Mouse (Mus musculus): ENCODE measurements around the gene Dek. TPM values are rescaled to one million over a fixed set of nuclear protein-coding genes. Genes with fewer than 3 reads are reported as not detected.

The Dek gene
- polyA plus RNA-seq, 1 experiment from 2014 or later = 119 TPM

DNA sequence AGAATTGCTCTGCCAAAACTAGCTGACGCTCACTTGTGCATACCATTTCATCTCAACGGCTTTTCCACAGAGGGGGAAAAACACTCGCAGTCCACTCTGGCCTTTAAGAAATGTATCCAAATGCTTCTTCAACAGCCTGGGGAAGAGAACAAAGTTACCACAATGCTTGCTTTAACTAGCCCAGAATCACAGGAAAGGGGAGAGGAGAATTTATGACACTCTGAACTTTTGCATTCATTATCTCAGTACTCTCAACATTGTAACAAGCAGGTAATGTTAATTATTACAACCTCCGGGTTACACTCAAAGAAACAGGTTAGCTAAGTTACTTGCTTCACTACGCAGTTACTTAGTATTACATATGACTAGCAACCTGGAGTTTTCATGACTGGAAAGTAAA is 65.9 kb downstream of the Dek start:
- Histone ChIP-seq H3K9ac (ENCODE audit: low read length) (no peak overlapping the region), H3K36me3 (ENCODE audit: control insufficient read depth, insufficient read depth, low read length) (0 out of 2 replicates have a peak, but pooled peaks cover 3% of the 10 kb centered on the region), H3K4me2 (ENCODE audit: low read length) (no peak overlapping the region), H3K9me3 (replicated peaks; ENCODE audit: control insufficient read depth, low read length) (no peaks in the 10 kb centered on the region), H3K4me1 (ENCODE audit: control insufficient read depth, insufficient read depth, low read length) (peaks cover 10% of the 10 kb centered on the region), H3K4me3 (ENCODE audit: low read depth, low read length) (no peak overlapping the region), H3K27ac (ENCODE audit: low read depth, low read length) (no peak overlapping the region), H3K27me3 (replicated peaks; ENCODE audit: control insufficient read depth, insufficient read depth, low read length) (no peaks in the 10 kb centered on the region)
- WGBS = 93% methylated on average over 5 of the region's 5 CpGs
- DNase-seq (ENCODE audit: low spot score) (no peak), ATAC-seq (no peak)

DNA sequence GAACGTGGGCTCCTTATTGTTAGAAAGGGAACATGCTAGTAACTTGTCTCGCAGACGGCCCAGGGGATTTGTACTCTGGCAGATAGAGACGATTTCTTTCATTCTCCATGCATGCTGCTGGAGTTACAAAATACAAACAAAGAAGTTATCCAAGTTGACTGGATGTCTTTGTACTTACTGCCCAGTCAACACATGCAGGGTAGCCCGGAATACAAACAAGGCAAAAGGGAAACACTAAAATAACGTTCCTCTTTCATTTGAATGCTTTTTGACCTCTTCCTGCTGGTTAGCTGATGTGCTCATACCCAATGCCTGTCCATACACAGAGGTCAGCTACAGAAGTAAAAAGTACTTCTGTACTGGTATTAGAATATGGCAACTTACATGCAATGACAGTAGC is 68.1 kb downstream of the Dek start:
- Histone ChIP-seq H3K36me3 (ENCODE audit: control insufficient read depth, insufficient read depth, low read length) (0 out of 2 replicates have a peak, but pooled peaks cover 3% of the 10 kb centered on the region), H3K9ac (ENCODE audit: low read length) (no peak overlapping the region), H3K27me3 (replicated peaks; ENCODE audit: control insufficient read depth, insufficient read depth, low read length) (no peaks in the 10 kb centered on the region), H3K27ac (ENCODE audit: low read depth, low read length) (no peak overlapping the region), H3K4me2 (ENCODE audit: low read length) (no peak overlapping the region), H3K4me3 (ENCODE audit: low read depth, low read length) (no peak overlapping the region), H3K4me1 (ENCODE audit: control insufficient read depth, insufficient read depth, low read length) (peaks cover 5% of the 10 kb centered on the region; the same call in 1 of the 2 replicates), H3K9me3 (replicated peaks; ENCODE audit: control insufficient read depth, low read length) (no peaks in the 10 kb centered on the region)
- DNase-seq (ENCODE audit: low spot score) = no peak
- WGBS = 81% methylated on average over 6 of the region's 6 CpGs
- ATAC-seq = no peak

Other genes with a start within 250 kb of the Dek start
- 7.1 and 7.5 TPM in 2 replicates for gene Kif13a, start 176.3 kb downstream of the Dek start, polyA plus RNA-seq (2014; fragmentation: Nextera tagmentation; extraction: Ambion mirVana)
- 10.8 and 13.8 TPM in 2 replicates for gene Nhlrc1, start 91.4 kb downstream of the Dek start, polyA plus RNA-seq (2014; fragmentation: Nextera tagmentation; extraction: Ambion mirVana)
- 19.7 and 21.2 TPM in 2 replicates for gene Kdm1b, start 62.7 kb downstream of the Dek start, polyA plus RNA-seq (2014; fragmentation: Nextera tagmentation; extraction: Ambion mirVana)
- gene Tpmt, start 61.5 kb downstream of the Dek start, polyA plus RNA-seq (2014; fragmentation: Nextera tagmentation; extraction: Ambion mirVana) = 25.1 and 29.1 TPM in 2 replicates
- gene Rnf144b, start 16.5 kb upstream of the Dek start, polyA plus RNA-seq (2014; fragmentation: Nextera tagmentation; extraction: Ambion mirVana) = 0.88 and 0.91 TPM in 2 replicates

All from forebrain, embryonic 14.5 days (tissue).